Mouse (Mus musculus) gastrocnemius, adult 18-20 months (tissue): ENCODE measurements around the gene AC134908.4. TPM values are rescaled to one million over a fixed set of nuclear protein-coding genes. Genes with fewer than 3 reads are reported as not detected.

ENCODE experiments used
- microRNA-seq: library from miRNA; unstranded; fragments of <30 nt; microRNA quantifications from one replicate; pipeline ENCODE4 v1.2.0, GENCODE M21; 2021
- total RNA-seq, 2 experiments: library from RNA; stranded (reverse); gene quantifications; 2 replicates each; pipeline ENCODE4 v1.2.3; 2021

The AC134908.4 gene
- total RNA-seq, 2 experiments from 2014 or later: not detected

Small RNA genes lying within 50 kb of the gene (microRNA-seq; reads per million reads assigned to microRNA genes)
- gene Gm25083 (not detected), gene Mir3082 (not detected), gene Mir6966 (not detected)

Other genes with a start within 250 kb of the AC134908.4 start
- under 1 TPM; 0.37 to 0.59 TPM for gene Sox8, start 225.0 kb downstream of the AC134908.4 start, total RNA-seq
- gene Lmf1, start 216.6 kb downstream of the AC134908.4 start, total RNA-seq: 10 to 100 TPM; 11.3 to 12.6 TPM
- not detected for gene Gng13, start 78.5 kb downstream of the AC134908.4 start, total RNA-seq
- gene Chtf18, start 68.2 kb downstream of the AC134908.4 start, total RNA-seq: 1 to 10 TPM in 1 of 2 experiments, under 1 TPM in 1; 0.47 to 1.1 TPM
- gene Rpusd1, start 68.0 kb downstream of the AC134908.4 start, total RNA-seq: 1 to 10 TPM; 3.5 to 4.2 TPM
- not detected for gene Mslnl, start 59.6 kb downstream of the AC134908.4 start, total RNA-seq
- gene Msln, start 41.3 kb downstream of the AC134908.4 start, total RNA-seq: under 1 TPM; 0.26 to 0.46 TPM
- gene Narfl, start 21.9 kb downstream of the AC134908.4 start, total RNA-seq: 10 to 100 TPM; 27.3 to 29.2 TPM
- gene Haghl, start 10.0 kb downstream of the AC134908.4 start, total RNA-seq: 10 to 100 TPM; 10.6 to 10.7 TPM
- gene Ccdc78, start 9.1 kb downstream of the AC134908.4 start, total RNA-seq: not detected
- gene Fam173a, start 2.8 kb downstream of the AC134908.4 start, total RNA-seq: 10 to 100 TPM; 42.2 to 46.8 TPM
- gene Metrn, start 1.5 kb upstream of the AC134908.4 start, total RNA-seq: 10 to 100 TPM; 40.1 to 48.4 TPM
- under 1 TPM; 0.62 to 0.91 TPM for gene Fbxl16, start 13.4 kb upstream of the AC134908.4 start, total RNA-seq
- 1 to 10 TPM; 9.6 to 9.8 TPM for gene Wdr24, start 28.0 kb upstream of the AC134908.4 start, total RNA-seq
- gene Jmjd8, start 33.2 kb upstream of the AC134908.4 start, total RNA-seq: 10 to 100 TPM; 12.6 to 14.2 TPM
- gene Stub1, start 37.7 kb upstream of the AC134908.4 start, total RNA-seq: 10 to 100 TPM; 88.4 to 92.9 TPM
- gene Rhbdl1, start 41.6 kb upstream of the AC134908.4 start, total RNA-seq: 10 to 100 TPM; 10.7 to 14.7 TPM
- 10 to 100 TPM; 10.0 to 11.8 TPM for gene Gm20683, start 46.1 kb upstream of the AC134908.4 start, total RNA-seq
- gene Rhot2, start 49.2 kb upstream of the AC134908.4 start, total RNA-seq: 10 to 100 TPM; 72.4 to 72.9 TPM
- under 1 TPM; 0.55 to 0.64 TPM for gene Wdr90, start 65.8 kb upstream of the AC134908.4 start, total RNA-seq
- gene Mcrip2, start 73.1 kb upstream of the AC134908.4 start, total RNA-seq: 100 to 1,000 TPM in 1 of 2 experiments, 10 to 100 TPM in 1; 84.2 to 102 TPM
- 10 to 100 TPM; 25.4 to 33.4 TPM for gene Mettl26, start 79.4 kb upstream of the AC134908.4 start, total RNA-seq
- under 1 TPM; 0.43 to 0.62 TPM for gene Wfikkn1, start 85.2 kb upstream of the AC134908.4 start, total RNA-seq
- gene Rab40c, start 124.1 kb upstream of the AC134908.4 start, total RNA-seq: 10 to 100 TPM in 1 of 2 experiments, 1 to 10 TPM in 1; 7.6 to 11.1 TPM
- 10 to 100 TPM; 19.9 to 22.2 TPM for gene Pigq, start 149.3 kb upstream of the AC134908.4 start, total RNA-seq
- not detected for gene Nhlrc4, start 149.3 kb upstream of the AC134908.4 start, total RNA-seq
- not detected for gene A930017K11Rik, start 156.9 kb upstream of the AC134908.4 start, total RNA-seq
- gene Capn15, start 190.1 kb upstream of the AC134908.4 start, total RNA-seq: 1 to 10 TPM; 4.4 to 6.5 TPM